Mouse (Mus musculus): ENCODE measurements around the gene Pex14. TPM values are rescaled to one million over a fixed set of nuclear protein-coding genes. Genes with fewer than 3 reads are reported as not detected.
"Not testable (repeated sequence)": the region's sequence is repeated elsewhere in the genome, so short reads cannot be mapped to it uniquely, and the experiment has no call there.

Pex14 gene
- polyA plus RNA-seq, 1 experiment = 34.6 TPM

GRCm38 (mm10) chr4:149136116-149136850 lies 36.6 kb upstream of the Pex14 start:
- Histone ChIP-seq H3K27ac (ENCODE audit: insufficient read depth, low read length) (no peak overlapping the region), H3K4me3 (ENCODE audit: insufficient read depth, low read length) (peak overlapping the region; percentile 52), H3K4me1 (ENCODE audit: control insufficient read depth, insufficient read depth, low read length) (peaks cover 3% of the 10 kb centered on the region)
- TF ChIP-seq POLR2A (IDR thresholded peaks at IDR 0.05; ENCODE audit: low read depth, low read length) = no peak
- TF ChIP-seq CTCF (IDR thresholded peaks at IDR 0.05; ENCODE audit: borderline replicate concordance, insufficient read depth, low read length) = no peak

- Histone ChIP-seq H3K4me1 (ENCODE audit: control insufficient read depth, insufficient read depth, low read length) (peaks cover 3% of the 10 kb centered on the region), H3K4me3 (ENCODE audit: insufficient read depth, low read length) (no peak overlapping the region), H3K27ac (ENCODE audit: insufficient read depth, low read length) (no peak overlapping the region)
- no peak for TF ChIP-seq CTCF (IDR thresholded peaks at IDR 0.05; ENCODE audit: borderline replicate concordance, insufficient read depth, low read length)
- TF ChIP-seq POLR2A (IDR thresholded peaks at IDR 0.05; ENCODE audit: low read depth, low read length) = no peak
Measured at GRCm38 (mm10) chr4:149133395-149133794, 33.7 kb upstream of the Pex14 start.

DNA sequence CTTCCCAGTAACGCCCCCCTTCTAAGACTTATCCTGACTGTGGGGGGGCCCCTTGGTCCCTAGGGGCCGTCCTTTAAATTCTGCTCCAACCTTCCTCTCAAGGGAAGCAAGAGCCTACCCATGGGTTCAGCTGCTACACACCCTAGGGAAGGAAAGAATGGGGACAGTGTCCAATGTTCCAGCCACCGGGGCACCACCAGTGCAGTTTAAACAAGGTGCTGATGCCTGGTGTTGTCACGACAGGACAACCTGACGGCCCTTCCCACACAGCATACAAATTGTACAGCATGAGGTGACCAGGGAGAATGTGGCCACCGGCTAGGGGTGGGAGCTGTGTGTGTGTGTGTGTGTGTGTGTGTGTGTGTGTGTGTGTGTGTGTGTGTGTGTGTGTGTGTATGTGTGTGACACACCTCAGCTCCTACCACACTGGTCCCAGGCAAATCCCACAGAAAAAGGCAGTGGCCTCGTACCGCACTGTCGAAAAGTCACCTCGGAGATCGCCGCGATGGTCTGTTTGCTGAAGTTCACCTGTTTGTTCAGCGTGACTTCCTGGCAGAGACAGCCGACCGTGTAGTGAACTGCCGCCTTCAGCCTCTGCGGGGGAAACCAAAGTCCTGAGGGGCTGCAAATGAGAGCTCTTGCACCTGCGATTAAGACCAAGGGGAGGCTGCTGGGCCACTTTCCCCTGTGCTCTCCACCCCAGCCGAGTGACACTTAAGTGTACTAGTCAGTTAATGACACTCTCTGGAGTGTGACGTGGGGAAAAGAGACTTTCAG lies 32.3 kb upstream of the Pex14 start:
- no peak for TF ChIP-seq POLR2A (IDR thresholded peaks at IDR 0.05; ENCODE audit: low read depth, low read length)
- TF ChIP-seq CTCF (IDR thresholded peaks at IDR 0.05; ENCODE audit: borderline replicate concordance, insufficient read depth, low read length) = no peak
- H3K27ac ChIP-seq (ENCODE audit: insufficient read depth, low read length) = no peak overlapping the region
- H3K4me3 ChIP-seq (ENCODE audit: insufficient read depth, low read length) = no peak overlapping the region
- H3K4me1 ChIP-seq (ENCODE audit: control insufficient read depth, insufficient read depth, low read length) = peaks cover 3% of the 10 kb centered on the region

- TF ChIP-seq CTCF (IDR thresholded peaks at IDR 0.05; ENCODE audit: borderline replicate concordance, insufficient read depth, low read length) = no peak
- TF ChIP-seq POLR2A (IDR thresholded peaks at IDR 0.05; ENCODE audit: low read depth, low read length) = no peak
- no peak overlapping the region for H3K27ac ChIP-seq (ENCODE audit: insufficient read depth, low read length)
- no peaks in the 10 kb centered on the region for H3K4me1 ChIP-seq (ENCODE audit: control insufficient read depth, insufficient read depth, low read length)
- H3K4me3 ChIP-seq (ENCODE audit: insufficient read depth, low read length) = no peak overlapping the region
Measured at GRCm38 (mm10) chr4:149131021-149131752, 31.5 kb upstream of the Pex14 start.

GRCm38 (mm10) chr4:149128467-149128866 lies 28.8 kb upstream of the Pex14 start:
- Histone ChIP-seq H3K27ac (ENCODE audit: insufficient read depth, low read length) (no peak overlapping the region), H3K4me3 (ENCODE audit: insufficient read depth, low read length) (no peak overlapping the region), H3K4me1 (ENCODE audit: control insufficient read depth, insufficient read depth, low read length) (no peaks in the 10 kb centered on the region)
- TF ChIP-seq POLR2A (IDR thresholded peaks at IDR 0.05; ENCODE audit: low read depth, low read length) = no peak
- no peak for TF ChIP-seq CTCF (IDR thresholded peaks at IDR 0.05; ENCODE audit: borderline replicate concordance, insufficient read depth, low read length)

DNA sequence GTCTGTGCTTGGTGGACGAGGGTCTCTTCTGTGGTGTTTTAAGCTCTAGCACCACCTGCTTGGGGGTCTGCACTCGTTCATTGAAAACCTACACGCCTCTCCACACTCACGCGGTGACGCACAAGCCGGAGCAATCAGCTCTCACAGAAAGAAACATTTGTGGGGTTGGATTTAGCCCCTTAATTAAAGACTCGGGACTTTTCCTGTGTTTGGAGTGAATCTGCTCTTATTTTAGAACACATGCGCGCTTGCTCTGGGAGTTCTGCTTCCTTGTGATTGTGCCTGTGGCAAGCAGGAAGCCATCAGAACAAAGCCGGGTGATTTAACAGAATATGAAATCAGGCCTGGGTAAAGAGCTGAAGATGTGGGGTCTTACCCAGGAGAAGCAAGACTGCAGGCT lies 27.0 kb upstream of the Pex14 start, which contains the start of gene Cort:
Gene Cort, minus strand, starts transcription at position 101 of the 400 bp plus-strand sequence.
- no peaks in the 10 kb centered on the region for H3K4me1 ChIP-seq (ENCODE audit: control insufficient read depth, insufficient read depth, low read length)
- TF ChIP-seq CTCF (IDR thresholded peaks at IDR 0.05; ENCODE audit: borderline replicate concordance, insufficient read depth, low read length) (no peak), POLR2A (IDR thresholded peaks at IDR 0.05; ENCODE audit: low read depth, low read length) (no peak)
- no peak within 1 kb of the TSS for H3K27ac ChIP-seq (ENCODE audit: insufficient read depth, low read length)
- H3K4me3 ChIP-seq (ENCODE audit: insufficient read depth, low read length) = no peak within 1 kb of the TSS

GRCm38 (mm10) chr4:149126115-149126509 lies 26.4 kb upstream of the Pex14 start:
- no peak for TF ChIP-seq POLR2A (IDR thresholded peaks at IDR 0.05; ENCODE audit: low read depth, low read length)
- no peak for TF ChIP-seq CTCF (IDR thresholded peaks at IDR 0.05; ENCODE audit: borderline replicate concordance, insufficient read depth, low read length)
- H3K4me3 ChIP-seq (ENCODE audit: insufficient read depth, low read length) = no peak overlapping the region
- no peaks in the 10 kb centered on the region for H3K4me1 ChIP-seq (ENCODE audit: control insufficient read depth, insufficient read depth, low read length)
- no peak overlapping the region for H3K27ac ChIP-seq (ENCODE audit: insufficient read depth, low read length)

GRCm38 (mm10) chr4:149125341-149126114 lies 25.9 kb upstream of the Pex14 start:
- TF ChIP-seq POLR2A (IDR thresholded peaks at IDR 0.05; ENCODE audit: low read depth, low read length) = no peak
- TF ChIP-seq CTCF (IDR thresholded peaks at IDR 0.05; ENCODE audit: borderline replicate concordance, insufficient read depth, low read length) = no peak
- Histone ChIP-seq H3K27ac (ENCODE audit: insufficient read depth, low read length) (no peak overlapping the region), H3K4me3 (ENCODE audit: insufficient read depth, low read length) (no peak overlapping the region), H3K4me1 (ENCODE audit: control insufficient read depth, insufficient read depth, low read length) (no peaks in the 10 kb centered on the region)

- no peak overlapping the region for H3K27ac ChIP-seq (ENCODE audit: insufficient read depth, low read length)
- no peak overlapping the region for H3K4me3 ChIP-seq (ENCODE audit: insufficient read depth, low read length)
- TF ChIP-seq CTCF (IDR thresholded peaks at IDR 0.05; ENCODE audit: borderline replicate concordance, insufficient read depth, low read length) = no peak
- TF ChIP-seq POLR2A (IDR thresholded peaks at IDR 0.05; ENCODE audit: low read depth, low read length) = no peak
- H3K4me1 ChIP-seq (ENCODE audit: control insufficient read depth, insufficient read depth, low read length) = no peaks in the 10 kb centered on the region
Measured at GRCm38 (mm10) chr4:149123432-149123831, 23.8 kb upstream of the Pex14 start.

GRCm38 (mm10) chr4:149119978-149120562 lies 20.4 kb upstream of the Pex14 start:
- not testable (repeated sequence) for H3K4me1 ChIP-seq (ENCODE audit: control insufficient read depth, insufficient read depth, low read length); H3K27ac ChIP-seq (ENCODE audit: insufficient read depth, low read length); H3K4me3 ChIP-seq (ENCODE audit: insufficient read depth, low read length)
